Mouse (Mus musculus): ENCODE measurements at regions not wholly inside any gene's neighbourhood (a gene's known extent, or its start where the extent isn't known, plus 50 kb on each side); places are given as distances from the start of the nearest gene placed in this dataset.

DNA sequence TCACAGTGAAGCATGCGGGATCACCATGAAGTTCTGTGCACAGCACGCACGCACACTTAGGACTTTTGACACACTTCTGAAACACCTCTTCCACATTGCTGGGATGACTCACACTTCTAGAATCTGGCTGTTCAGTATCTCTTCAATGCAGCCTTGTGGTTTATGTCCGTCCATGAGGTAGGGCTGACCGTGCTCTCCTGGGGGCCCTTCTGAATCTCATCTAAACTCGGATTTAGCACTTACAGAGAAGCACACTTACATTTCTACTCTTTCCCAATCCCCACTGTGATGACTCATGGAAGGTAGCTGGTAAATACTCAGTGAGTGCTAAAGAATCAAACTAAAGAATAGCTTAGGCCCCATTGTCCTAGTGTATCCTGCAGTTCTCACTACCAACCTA, 142.2 kb upstream of the Rbms1 start:
- DNase-seq (ENCODE audit: extremely low spot score, low spot score) = no peak

DNA sequence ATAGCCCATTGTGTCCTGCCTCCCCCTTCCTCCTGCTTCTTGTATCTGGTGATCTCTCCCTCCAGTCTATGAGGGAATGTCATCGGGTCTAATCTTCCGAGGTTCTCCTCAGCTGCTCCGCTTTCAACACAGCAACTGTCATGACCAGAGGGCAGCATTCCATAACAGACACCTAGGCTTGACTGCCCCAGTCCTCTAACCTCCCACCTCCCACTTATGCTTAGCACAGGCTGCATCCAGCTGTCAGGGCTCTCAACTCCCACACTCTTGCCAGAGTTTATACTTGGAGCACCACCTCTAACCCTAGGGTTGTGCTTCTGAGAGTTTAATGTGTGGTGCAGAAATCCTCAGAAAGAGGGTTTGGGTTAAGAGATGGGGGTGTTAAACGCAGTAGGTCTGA, 137.9 kb upstream of the Rbms1 start:
- no peak for DNase-seq (ENCODE audit: extremely low spot score, low spot score)

DNA sequence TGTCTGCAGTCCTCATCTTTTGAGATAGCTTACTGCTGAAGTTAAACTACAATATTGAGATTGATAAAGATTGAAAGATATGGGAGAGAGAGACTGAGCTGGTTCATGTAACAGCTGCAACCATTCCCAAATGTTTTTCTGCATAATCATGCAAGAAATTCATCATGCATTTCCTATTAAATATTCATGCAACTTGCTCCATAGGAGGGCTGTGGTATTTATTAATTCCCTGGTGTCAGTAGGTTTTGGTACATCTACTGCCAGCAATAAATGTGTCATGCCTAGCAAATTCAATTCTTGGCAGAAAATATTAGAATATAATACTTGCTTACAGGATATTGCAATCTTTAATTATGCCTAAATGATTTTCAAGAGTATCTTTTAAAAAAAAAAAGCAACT, 125.5 kb upstream of the Rbms1 start:
- DNase-seq (ENCODE audit: extremely low spot score, low spot score) = no peak

DNA sequence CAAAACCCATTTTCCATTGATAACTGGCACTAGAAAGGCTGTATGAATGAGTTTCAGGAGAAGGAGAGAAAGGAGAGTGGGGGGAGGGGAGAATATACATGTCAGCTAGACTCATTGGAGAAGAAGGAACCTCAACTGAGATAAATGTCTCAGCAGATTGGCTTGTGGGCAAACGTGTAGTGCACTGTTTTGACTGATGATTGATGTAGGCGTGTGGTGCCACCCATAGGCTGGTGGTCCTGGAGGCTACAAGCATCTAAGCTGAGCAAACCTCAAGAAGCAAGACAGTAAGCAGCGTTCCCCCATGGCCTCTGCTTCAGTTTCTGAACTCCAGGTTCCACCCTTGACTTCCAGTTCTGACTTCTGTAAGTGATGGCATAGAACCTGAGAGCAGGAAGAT, 121.8 kb upstream of the Rbms1 start:
- DNase-seq (ENCODE audit: extremely low spot score, low spot score) = no peak

DNA sequence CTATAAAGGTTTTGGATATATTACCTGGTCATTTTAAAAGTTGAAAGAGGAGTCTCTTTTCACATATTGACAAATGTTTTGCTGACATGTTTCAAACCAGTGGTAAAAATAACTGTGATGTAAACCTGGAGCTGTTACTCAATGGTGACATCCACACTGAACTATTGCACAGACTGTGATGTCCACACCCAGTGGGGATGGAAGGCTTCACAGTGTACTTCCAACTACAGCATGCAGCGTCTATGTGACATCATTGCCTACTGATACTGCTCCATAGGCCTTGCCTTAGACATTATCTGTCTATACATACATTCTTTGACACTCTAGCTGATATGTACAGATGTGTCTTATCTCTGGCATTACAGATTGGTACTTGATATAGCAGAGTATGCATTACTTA, 120.1 kb upstream of the Rbms1 start:
- no peak for DNase-seq (ENCODE audit: extremely low spot score, low spot score)

DNA sequence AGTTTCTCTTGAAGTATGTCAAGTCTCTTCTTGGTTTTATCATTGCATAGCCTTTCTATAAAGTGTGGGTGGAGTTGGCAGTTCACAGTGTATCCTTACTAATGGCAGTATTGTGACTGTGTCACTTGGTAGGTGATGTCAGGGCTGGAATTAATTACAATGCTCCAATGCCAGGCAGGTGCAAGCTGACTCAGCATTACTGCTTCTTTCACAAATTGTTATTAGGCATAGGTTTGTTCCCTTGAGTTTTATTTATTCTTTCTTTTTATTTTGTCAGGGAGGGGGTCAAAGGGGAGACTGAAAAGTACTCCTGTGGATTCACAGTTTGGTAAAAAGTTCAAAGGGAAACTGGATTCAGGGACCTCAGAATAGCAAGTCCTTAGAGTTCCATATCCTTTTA, 119.6 kb upstream of the Rbms1 start:
- no peak for DNase-seq (ENCODE audit: extremely low spot score, low spot score)

DNA sequence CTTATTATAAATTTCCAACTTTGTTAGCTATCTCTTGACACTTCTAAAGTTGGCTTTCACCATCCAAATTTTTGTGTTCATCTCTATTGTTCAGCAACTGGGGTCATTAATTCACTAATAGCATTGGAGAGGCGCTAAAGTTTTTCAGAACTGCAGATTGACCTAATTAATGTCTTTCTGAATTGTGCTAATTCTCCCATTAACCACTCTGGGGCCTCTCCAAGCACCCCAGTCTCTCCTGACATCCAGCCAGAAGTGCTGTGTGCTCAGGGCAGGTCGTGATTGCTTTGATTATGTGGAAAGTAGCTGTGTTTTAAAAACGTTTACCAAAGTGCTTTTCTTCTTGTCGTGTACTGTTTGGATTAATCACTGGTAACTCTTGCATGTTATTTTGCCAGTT, 117.0 kb upstream of the Rbms1 start:
- no peak for DNase-seq (ENCODE audit: extremely low spot score, low spot score)

DNA sequence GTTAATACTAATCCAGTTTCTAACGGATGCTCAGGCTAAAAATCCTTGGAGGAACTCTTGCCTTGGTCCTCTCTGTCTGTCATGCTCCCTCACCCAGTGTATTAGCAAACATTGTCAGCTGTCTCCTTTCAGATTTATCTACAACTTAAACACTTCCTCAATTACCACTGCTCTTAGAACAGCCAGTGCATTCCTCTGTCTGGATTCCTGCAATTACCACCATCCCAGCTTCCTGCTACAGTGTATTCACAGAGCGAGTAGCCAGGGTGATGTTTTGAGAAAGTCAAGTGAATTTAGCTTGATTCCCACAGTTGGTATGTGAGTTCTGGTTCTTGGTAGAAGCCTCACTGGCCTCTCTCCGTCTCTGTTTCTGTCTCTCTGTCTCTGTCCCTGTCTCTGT, 108.0 kb upstream of the Rbms1 start:
- DNase-seq (ENCODE audit: extremely low spot score, low spot score) = no peak

DNA sequence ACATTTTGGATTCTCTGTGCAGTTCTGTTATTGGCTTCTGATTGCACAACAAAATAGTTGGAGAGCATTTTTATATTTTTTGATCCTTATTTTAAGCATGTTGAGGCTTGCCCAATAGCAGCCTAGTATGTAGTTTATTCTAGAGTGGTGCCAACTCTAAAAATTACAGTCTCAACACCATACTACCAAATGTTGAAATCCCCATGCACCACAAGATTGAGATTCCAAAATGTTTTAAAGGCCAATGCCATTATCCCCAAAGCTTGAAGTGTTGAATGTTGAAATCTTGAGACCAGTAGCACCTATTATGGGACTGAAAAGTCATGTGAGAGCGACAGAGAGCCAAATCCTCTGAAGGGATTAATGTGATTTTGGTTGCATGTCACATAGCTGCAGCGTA, 104.9 kb upstream of the Rbms1 start:
- DNase-seq (ENCODE audit: extremely low spot score, low spot score) = no peak

DNA sequence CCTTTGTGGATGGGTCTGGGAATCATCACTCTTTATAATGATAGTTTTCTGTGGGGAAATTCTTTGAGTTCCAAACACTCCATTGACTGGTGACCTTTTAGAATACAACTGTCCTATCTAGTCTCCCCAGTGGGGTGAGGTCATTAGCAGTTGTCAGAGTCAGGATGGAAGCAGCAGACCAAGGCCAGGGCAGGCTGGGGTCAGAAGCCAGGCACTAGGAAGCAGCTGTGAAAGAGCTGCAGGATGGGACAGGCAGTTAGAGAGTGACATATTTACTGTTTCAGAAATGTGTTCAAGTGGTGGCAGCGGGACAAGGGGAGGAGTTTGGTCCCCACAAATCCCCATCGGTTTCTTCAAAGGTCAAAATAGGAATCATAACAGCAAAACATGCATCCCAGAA, 99.1 kb upstream of the Rbms1 start:
- DNase-seq (ENCODE audit: extremely low spot score, low spot score) = no peak

DNA sequence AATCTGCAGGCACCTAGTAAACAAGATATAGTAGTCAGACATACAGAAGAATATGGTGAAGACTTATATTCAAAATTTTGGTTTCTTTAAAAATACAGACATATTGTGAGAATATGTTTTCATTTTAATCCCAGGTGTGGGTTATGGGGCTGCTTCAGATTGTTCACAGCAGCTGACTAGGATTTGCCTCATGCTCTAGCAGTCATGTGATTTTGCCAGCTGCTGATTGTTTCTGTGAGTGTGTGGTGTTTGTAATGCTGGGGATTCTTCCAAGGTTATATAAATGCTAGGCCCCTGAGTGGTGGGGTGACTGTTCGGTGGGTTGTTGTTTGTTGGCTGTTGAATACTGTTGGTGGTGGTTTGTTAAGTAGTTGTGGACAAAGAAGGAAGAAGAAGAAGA, 97.9 kb upstream of the Rbms1 start:
- DNase-seq (ENCODE audit: extremely low spot score, low spot score) = no peak

DNA sequence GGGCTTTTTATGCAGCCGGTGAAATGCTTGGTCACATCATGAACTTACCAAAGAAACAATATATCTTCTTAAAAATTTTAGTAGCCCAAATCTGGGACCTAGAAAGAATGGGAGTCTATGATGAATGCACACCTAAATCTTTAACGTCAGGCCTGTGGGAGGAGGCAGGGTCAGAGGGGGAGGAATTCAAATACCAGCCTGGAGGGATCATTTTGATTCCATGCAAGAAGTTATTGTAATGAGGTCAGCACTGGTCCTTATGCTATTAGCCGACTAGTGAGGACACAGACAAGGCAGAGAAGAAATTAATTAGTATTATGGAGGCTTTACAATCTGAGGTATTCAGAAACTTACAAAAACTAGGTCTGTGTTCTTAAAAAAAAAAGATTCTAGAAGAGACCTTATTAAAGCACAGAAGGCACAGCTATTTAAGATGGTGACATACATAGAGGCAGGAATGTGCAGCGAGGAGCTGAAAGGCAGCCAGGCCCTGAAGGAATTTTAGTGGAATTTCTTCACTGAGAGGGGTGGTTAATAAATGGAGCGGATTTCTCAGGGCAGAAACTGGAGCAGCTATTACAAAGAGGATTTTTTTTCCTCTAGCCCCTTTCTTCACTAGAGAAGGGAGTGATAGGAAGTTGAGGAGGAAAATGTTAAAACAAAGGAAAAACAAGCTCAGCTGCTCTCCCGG, 95.7 kb upstream of the Rbms1 start:
- no peak for DNase-seq (ENCODE audit: extremely low spot score, low spot score)

DNA sequence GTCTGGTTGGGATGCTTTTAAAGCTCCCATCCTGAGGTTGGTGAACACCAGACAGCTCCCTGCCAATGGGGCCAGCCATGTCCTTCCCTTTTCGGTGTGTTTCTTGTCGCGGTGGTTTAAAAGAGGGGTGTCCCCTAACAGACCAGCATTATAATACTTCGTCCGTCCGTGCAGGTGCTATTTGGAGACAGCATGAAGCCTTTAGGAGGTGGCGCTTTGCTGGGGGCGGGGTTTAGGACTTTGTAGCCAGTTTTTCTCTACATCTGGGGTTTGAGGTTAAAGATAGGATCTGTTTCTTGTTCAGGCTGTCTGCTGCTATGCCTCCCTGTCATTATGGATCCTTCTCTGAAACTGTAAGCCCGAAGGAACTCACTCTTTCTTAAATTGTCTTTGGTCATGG, 89.3 kb upstream of the Rbms1 start:
- DNase-seq (ENCODE audit: extremely low spot score, low spot score) = no peak

DNA sequence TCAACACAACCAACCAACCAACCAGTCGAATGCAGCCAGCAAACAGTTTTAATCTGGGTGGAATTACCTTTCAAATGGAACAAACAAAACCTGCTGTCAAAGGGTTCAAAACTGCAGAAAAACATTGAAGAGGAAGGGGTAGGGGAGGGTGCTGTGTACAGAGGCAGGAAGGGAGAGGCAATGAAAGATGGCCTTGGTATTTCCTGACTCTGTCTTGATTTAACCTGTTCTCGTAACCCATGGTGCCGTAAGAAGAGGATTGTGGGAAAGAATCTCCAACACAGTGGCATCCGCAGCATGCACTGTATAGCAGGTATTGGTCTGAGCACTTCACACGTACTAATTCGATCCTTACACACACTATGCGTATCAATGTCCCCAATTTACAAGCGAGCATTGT, 88.8 kb upstream of the Rbms1 start:
- no peak for DNase-seq (ENCODE audit: extremely low spot score, low spot score)

DNA sequence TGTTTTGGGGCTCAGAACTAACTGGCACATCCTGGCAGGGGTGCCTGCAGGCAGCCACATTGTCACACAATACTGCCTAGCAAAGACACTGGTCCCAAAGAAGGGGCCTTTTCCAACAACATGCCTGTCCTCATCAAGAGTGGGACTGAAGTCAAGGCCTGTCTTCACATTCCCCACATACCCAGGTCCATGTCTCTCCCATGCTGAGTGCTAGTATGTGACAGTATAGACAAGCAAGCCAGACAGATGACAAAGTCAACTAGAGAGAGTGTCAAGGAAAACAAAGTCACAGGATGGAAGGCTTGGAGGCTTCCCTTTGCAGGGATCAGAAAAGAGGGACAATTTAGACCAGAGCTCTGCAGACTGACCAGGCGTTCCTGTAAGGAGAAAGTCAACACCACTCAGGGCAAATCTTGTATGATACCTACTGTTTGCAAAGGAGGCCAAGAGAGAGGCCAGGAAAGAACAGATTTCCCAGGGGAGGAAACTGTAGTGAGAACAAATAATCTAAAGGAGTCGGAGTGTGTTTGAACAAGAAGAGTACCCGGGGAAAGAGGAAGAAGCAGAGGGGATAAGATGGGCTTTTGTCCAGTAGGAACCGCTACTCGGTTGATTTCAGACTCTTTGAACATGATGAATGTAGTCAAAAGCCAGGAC, 83.2 kb upstream of the Rbms1 start:
- no peak for DNase-seq (ENCODE audit: extremely low spot score, low spot score)

DNA sequence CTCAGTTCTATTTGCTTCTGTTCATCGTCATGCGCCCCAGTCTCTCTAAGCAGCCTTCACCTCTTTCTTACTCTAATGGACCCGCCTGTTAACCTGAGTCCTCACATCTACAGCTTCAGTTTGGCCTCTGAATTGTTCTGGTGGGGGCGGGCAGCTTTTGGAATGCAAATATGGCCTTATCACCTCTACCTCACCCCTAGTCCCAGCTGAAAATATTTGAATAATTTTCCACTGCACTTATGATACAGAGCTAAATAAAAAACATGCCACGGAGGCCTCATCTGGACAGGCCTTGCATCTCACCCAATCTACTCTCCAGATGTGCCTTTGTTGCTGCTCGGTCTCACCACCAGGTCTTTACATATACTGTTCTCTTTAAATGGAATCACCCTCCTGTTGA, 82.5 kb upstream of the Rbms1 start:
- DNase-seq (ENCODE audit: extremely low spot score, low spot score) = no peak

DNA sequence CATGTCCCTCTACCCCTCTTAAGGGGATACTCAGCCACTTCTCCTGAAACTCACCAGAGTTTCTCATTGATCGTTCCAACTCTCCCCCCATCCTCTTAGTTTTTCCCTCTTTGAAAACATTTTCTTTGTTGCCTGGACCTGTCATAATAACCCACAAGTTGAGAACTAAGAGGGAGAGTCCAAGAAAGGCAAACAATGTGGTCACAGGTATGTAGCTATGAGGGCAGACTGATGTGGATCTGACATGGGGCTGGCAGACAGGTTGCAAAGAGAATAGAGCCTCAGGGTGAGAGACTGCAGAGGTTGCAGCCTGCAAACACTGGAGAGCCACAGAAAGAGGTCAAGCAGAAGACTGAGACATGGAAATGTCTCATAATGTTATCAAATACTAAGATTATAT, 69.9 kb upstream of the Rbms1 start:
- DNase-seq (ENCODE audit: extremely low spot score, low spot score) = no peak

DNA sequence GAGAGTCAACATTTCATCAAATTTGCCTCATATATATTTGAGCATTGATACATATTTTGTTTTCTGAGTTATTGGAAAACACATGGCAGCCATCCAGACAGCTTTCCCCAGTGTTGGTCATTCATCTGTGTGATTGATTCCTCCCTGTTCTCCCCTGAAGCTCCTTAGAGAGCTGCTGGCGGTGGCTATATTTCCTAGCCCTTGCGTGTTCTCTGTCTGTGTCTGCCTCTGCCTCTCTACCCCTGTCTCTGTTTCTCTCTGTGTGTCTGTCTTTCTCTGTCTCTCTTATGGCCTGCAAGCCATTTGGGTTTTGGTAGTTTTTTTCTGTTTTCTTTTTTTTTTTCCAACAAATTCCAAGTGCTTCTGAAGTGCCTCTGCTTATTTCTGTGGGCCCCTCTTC, 66.7 kb upstream of the Rbms1 start:
- no peak for DNase-seq (ENCODE audit: extremely low spot score, low spot score)

DNA sequence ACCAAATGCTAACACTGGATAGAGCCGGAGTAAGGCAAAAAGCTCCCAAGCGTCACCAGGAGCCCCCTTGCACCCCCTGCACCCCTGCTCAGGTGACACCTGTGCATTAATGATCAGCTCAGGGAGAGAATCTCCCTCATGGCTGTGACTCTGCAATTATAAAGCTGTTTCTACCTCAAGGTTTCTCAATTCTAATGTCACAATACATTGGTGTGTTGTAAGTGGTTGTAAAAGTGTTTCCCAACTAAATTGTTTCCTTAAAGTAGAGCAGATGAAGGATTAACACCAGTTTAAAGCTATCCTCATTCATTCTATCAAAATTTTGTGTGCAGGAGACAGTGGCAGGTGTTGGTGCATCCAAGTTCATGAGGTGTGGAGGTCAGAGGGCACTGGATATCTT, 65.6 kb upstream of the Rbms1 start:
- DNase-seq (ENCODE audit: extremely low spot score, low spot score) = no peak

DNA sequence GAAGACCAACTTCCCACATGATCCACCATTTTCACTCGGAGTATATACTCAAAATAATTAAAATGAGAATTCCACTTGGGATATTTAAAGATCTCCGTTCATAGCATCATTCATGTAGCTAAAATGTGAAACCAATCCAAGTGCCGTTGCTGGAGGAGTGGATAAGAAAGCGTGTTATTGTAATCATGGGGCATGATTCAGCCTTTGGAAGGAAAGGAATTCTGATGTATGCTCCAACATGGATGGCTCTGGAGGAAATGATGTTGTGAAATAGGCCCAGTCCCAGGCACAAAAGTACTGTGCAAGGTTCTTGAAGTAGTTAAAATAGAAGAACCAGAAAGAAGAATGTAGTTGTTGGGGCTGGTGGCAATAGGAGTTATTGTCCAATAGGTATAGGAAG, 64.7 kb upstream of the Rbms1 start:
- DNase-seq (ENCODE audit: extremely low spot score, low spot score) = no peak

DNA sequence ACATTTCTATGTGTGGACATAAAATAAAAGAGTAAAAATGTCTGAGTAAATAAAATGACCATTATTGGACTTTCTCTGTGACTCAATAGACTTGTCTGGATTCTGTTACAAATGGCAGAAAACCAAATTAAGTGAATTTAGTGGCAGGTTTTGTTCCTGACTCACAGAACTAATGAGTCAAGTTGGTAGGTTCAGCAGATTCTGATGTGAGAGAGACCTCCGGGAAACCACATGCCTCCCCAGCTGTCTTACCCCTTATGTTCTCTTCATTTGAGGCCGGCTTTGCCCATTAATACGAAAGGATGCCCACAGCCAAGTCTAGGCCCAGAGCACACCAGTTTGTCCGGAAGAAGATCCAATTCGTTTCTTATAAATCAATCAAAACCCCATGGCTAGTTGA, 59.4 kb upstream of the Rbms1 start:
- DNase-seq (ENCODE audit: extremely low spot score, low spot score) = no peak

DNA sequence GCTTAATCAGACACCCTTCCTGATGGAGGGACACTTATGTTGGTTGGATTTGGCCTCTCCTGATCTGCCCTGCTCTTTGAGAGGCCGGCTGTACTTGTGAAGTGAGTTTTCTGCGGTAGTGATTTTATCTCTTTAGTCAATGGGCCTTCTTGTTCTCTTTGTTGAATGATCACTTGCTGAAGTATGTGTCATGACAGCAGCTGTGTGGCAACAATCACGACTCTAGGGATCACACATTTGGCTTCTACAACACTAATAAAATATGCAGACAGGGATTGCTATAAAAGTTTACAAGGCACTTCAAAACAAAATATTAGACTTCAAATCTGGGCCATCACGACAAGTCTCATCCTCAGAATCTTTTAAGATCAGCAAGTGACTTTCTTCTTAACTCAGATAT, 57.8 kb upstream of the Rbms1 start:
- DNase-seq (ENCODE audit: extremely low spot score, low spot score) = no peak

DNA sequence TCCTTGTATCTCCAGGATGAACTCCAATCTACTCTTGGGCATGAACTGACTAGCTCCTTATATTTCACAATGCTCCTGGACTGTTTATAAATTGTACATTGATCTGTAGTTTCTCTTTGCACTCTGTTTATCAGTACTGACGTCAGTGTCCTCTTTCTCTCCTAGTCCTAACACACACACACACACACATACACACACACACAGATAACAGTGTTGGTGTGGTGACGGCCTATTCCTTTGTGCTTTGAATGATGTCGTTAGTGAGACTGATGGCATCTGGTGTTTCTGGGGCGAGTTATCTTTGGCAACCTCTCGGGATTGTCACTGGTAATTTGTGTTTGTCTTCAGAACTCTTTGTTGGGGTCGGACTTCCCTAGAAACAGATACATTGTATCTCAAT, 50.0 kb upstream of the Rbms1 start:
- no peak for DNase-seq (ENCODE audit: extremely low spot score, low spot score)

Measured in neural tube, embryonic 10.5 days (tissue).